Mouse (Mus musculus) lung, postnatal 0 days (tissue): ENCODE data around the gene Zfp593.

ENCODE experiments used
- CTCF ChIP-seq: IDR thresholded peaks from 2 replicates; pipeline ENCODE4 v1.5.1; 2016; ENCODE audit warnings: antibody characterized with exemption, mild to moderate bottlenecking
- EP300 ChIP-seq: IDR thresholded peaks from 2 replicates; pipeline ENCODE4 v1.6.1; 2016; ENCODE audit warnings: antibody characterized with exemption, mild to moderate bottlenecking, control low read depth

DNA sequence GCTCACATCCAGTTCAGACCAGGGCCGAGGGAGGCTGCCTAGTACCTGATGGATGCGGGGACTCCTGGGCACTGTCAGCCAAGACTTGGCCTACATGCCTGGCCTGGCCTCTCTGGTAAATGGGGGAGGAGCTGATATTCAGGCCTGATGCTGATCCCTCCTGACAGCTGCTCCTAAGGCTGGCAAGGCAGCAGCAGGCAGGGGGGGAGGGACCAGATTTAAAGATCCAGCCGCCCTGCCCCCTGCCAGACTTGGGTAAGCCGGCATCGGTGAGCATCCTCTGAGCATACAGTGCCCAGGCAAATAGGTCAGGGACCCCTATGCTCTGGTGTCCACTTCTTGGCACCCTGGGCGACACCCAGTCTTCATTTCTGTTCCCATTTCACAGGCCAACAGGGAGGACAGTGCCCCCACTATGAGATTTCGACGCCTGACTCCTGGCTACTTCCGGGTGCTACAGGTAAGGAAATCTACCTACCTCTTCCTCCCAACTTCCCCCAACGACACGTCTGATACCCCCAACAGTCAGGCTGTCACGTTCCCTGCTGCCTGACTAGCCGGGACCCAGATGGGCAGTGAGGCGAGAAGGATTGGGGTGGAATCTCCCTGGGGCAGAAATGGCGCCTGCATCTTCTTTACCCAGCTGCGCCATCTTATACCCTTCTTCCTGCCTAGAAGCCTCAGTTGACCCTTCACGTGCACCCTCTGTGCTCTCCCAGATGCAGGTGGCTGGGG, 1.7 kb downstream of the Zfp593 start, which contains the start of gene E130218I03Rik:
- TF ChIP-seq CTCF (no peak), EP300 (no peak)
